Mouse (Mus musculus) spleen, adult 2 months (tissue): ENCODE data around the gene Tmem82.

Experiments used
- CTCF ChIP-seq: fragments of 200-500 bp; IDR thresholded peaks from 2 replicates; pipeline ENCODE4 v1.5.1; 2011; ENCODE audit warnings: mild to moderate bottlenecking, inconsistent platforms; ENCODE audit not compliant: insufficient read depth, insufficient read length, insufficient replicate concordance; ENCODE audit errors: extremely low read depth
- POLR2A ChIP-seq: fragments of 200-500 bp; IDR thresholded peaks from 2 replicates; pipeline ENCODE4 v1.6.1; 2011; ENCODE audit warnings: low read depth, low read length, inconsistent platforms

DNA sequence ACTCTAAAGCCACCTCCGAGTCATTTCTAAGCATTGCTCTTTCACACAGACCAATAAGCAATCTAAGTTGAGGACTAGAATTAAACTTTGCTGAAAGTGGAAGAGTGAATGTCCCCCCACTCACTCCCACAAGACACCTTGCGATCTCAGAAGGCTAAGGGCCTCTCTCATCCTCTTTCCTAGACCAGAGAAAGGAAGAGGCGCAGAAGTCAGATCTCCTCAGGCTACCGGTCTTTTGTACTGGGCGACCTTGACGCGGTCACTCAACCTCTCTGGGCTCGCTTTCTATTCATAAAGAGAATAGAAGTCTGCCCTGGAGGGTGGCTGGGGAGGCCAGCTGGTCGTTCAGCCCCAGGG is 19.6 kb downstream of the Tmem82 start:
- TF ChIP-seq CTCF (no peak), POLR2A (no peak)
